In genomic region chr11:120659509-120660300, GRCm38 (mm10) we compare ENCODE assay signal across 7 mouse cellular contexts. TPM values are rescaled to one million over a fixed set of nuclear protein-coding genes. Genes with fewer than 3 reads are reported as not detected.
DNase-seq lines count a peak whose midpoint lies in the region; ATAC-seq and TF ChIP-seq lines count a peak whose summit lies in the region.

No protein-coding gene starts in this region.

- no peak for TF ChIP-seq EP300 in ES-Bruce4 (IDR thresholded peaks at IDR 0.05; ENCODE audit: insufficient read depth, low read depth, low read length)
- no peak for TF ChIP-seq EP300 in liver, embryonic 14.5 days (IDR thresholded peaks at IDR 0.05; ENCODE audit: low read depth)

- no peaks in the 10 kb centered on the region for H3K36me3 ChIP-seq in ES-Bruce4 (ENCODE audit: control insufficient read depth, insufficient read depth, low read length, poor library complexity, severe bottlenecking)
- H3K36me3 ChIP-seq in hindbrain, embryonic 14.5 days (replicated peaks; ENCODE audit: control insufficient read depth, insufficient read depth) = no peaks in the 10 kb centered on the region
- no peaks in the 10 kb centered on the region for H3K36me3 ChIP-seq in liver, embryonic 14.5 days (replicated peaks; ENCODE audit: control insufficient read depth, insufficient read depth, low read depth)
- no peaks in the 10 kb centered on the region for H3K36me3 ChIP-seq in stomach, embryonic 16.5 days (ENCODE audit: control insufficient read depth, insufficient read depth, low read length)

- H3K4me3 ChIP-seq in ES-Bruce4 (ENCODE audit: low read depth, low read length) = peak overlapping the region; percentile 87
- peak overlapping the region; percentile 31 for H3K4me3 ChIP-seq in hindbrain, embryonic 14.5 days (replicated peaks; ENCODE audit: low read length)
- peak overlapping the region in 1 of 2 experiments; percentile 30; a peak in 2 of 4 replicates for H3K4me3 ChIP-seq in liver, embryonic 14.5 days (ENCODE audit: insufficient read depth in 1 of 2, low read depth in 2 of 2, low read length in 2 of 2)
- peak overlapping the region; percentile 50 for H3K4me3 ChIP-seq in stomach, embryonic 16.5 days (replicated peaks; ENCODE audit: low read length)

- 3% methylated on average over 45 of the region's 50 CpGs for WGBS in hindbrain, embryonic 14.5 days
- WGBS in liver, embryonic 14.5 days (ENCODE audit: insufficient replicate concordance) = 5% methylated on average over 50 of the region's 50 CpGs
- 1% methylated on average over 50 of the region's 50 CpGs for WGBS in stomach, embryonic 16.5 days

- no peak overlapping the region for H3K27ac ChIP-seq in ES-Bruce4 (ENCODE audit: insufficient read depth, low read length)
- no peak overlapping the region for H3K27ac ChIP-seq in hindbrain, embryonic 14.5 days
- H3K27ac ChIP-seq in liver, embryonic 14.5 days = no peak overlapping the region
- no peak overlapping the region for H3K27ac ChIP-seq in stomach, embryonic 16.5 days (ENCODE audit: low read length)

- peaks cover 2% of the 10 kb centered on the region for H3K4me1 ChIP-seq in ES-Bruce4 (ENCODE audit: control insufficient read depth, insufficient read depth, low read length)
- H3K4me1 ChIP-seq in hindbrain, embryonic 14.5 days (replicated peaks; ENCODE audit: control insufficient read depth, insufficient read depth, low read length) = peaks cover 17% of the 10 kb centered on the region
- H3K4me1 ChIP-seq in liver, embryonic 14.5 days (replicated peaks; ENCODE audit: control insufficient read depth in 2 of 2, insufficient read depth in 2 of 2, low read length in 1 of 2) = no peaks in the 10 kb centered on the region
- peaks cover 14% of the 10 kb centered on the region for H3K4me1 ChIP-seq in stomach, embryonic 16.5 days (ENCODE audit: control insufficient read depth, insufficient read depth, low read length)

- no peak for TF ChIP-seq CTCF in ES-Bruce4 (IDR thresholded peaks at IDR 0.05; ENCODE audit: low read depth, low read length)
- TF ChIP-seq CTCF in liver, embryonic 14.5 days (IDR thresholded peaks at IDR 0.05; ENCODE audit: low read depth) = no peak

- TF ChIP-seq POLR2A in ES-Bruce4 (IDR thresholded peaks at IDR 0.05; ENCODE audit: insufficient read depth, low read length) = no peak

- peak overlapping the region; percentile 51 for H3K4me2 ChIP-seq in hindbrain, embryonic 14.5 days (replicated peaks)
- H3K4me2 ChIP-seq in liver, embryonic 14.5 days (ENCODE audit: low read depth) = peak overlapping the region; percentile 44
- H3K4me2 ChIP-seq in stomach, embryonic 16.5 days (ENCODE audit: low read depth, low read length) = peak overlapping the region; percentile 79

- ATAC-seq in hindbrain, embryonic 14.5 days (ENCODE audit: low FRiP score) = no peak
- no peak for ATAC-seq in liver, embryonic 14.5 days (ENCODE audit: insufficient read depth)
- no peak for ATAC-seq in stomach, embryonic 16.5 days (ENCODE audit: insufficient read depth, low FRiP score)
- no peak for ATAC-seq in cerebellum, adult (ENCODE audit: insufficient number of reproducible peaks, low FRiP score, low TSS enrichment)

- peaks cover 3% of the 10 kb centered on the region; the same call in 1 of the 2 replicates for H3K27me3 ChIP-seq in ES-Bruce4 (ENCODE audit: control insufficient read depth, insufficient read depth, low read length, poor library complexity, severe bottlenecking)
- peaks cover 72% of the 10 kb centered on the region for H3K27me3 ChIP-seq in hindbrain, embryonic 14.5 days (ENCODE audit: control insufficient read depth, insufficient read depth, low read length)
- peaks cover 63% of the 10 kb centered on the region for H3K27me3 ChIP-seq in liver, embryonic 14.5 days (ENCODE audit: control insufficient read depth, insufficient read depth, low read length)
- peaks cover 59% of the 10 kb centered on the region for H3K27me3 ChIP-seq in stomach, embryonic 16.5 days (ENCODE audit: control insufficient read depth, insufficient read depth, low read length)

- peak; percentile 17 to 32 for DNase-seq in B cell, adult 2 months
- no peak for DNase-seq in hindbrain, embryonic 14.5 days (ENCODE audit: low spot score)
- no peak for DNase-seq in liver, embryonic 14.5 days (ENCODE audit: low read depth in 3 of 3, low spot score in 3 of 3)
- no peak for DNase-seq in gastrocnemius, postnatal 10 days

- H3K9ac ChIP-seq in ES-Bruce4 (ENCODE audit: low read depth, poor library complexity, severe bottlenecking) = peak overlapping the region; percentile 78
- no peak overlapping the region for H3K9ac ChIP-seq in hindbrain, embryonic 14.5 days
- no peak overlapping the region for H3K9ac ChIP-seq in liver, embryonic 14.5 days (replicated peaks)
- H3K9ac ChIP-seq in stomach, embryonic 16.5 days (ENCODE audit: low read length) = peak overlapping the region; percentile 68

- H3K9me3 ChIP-seq in ES-Bruce4 (replicated peaks; ENCODE audit: control insufficient read depth, insufficient read depth, low read length, poor library complexity, severe bottlenecking) = no peaks in the 10 kb centered on the region
- no peaks in the 10 kb centered on the region for H3K9me3 ChIP-seq in hindbrain, embryonic 14.5 days (ENCODE audit: control insufficient read depth, low read length)
- H3K9me3 ChIP-seq in liver, embryonic 14.5 days (ENCODE audit: control insufficient read depth, low read length) = no peaks in the 10 kb centered on the region
- H3K9me3 ChIP-seq in stomach, embryonic 16.5 days (replicated peaks; ENCODE audit: control insufficient read depth, low read length) = no peaks in the 10 kb centered on the region

RNA-seq across cellular contexts. Expression of gene Notum, which starts 1.3 kb away (rescaled TPM):
- 2.3 and 5.1 TPM in 2 replicates for polyA plus RNA-seq in ES-Bruce4 (2011; ENCODE audit: insufficient read depth, insufficient read length, low read depth, missing spikeins)
- 2.2 and 3.5 TPM in 2 replicates for polyA plus RNA-seq in hindbrain, embryonic 14.5 days (2014; fragmentation: Nextera tagmentation; extraction: Ambion mirVana)
- polyA plus RNA-seq in liver, embryonic 14.5 days (2012; rRNA removed) = 0.18 and 0.30 TPM in 2 replicates
- polyA plus RNA-seq in liver, embryonic 14.5 days (2014; fragmentation: Nextera tagmentation; extraction: Ambion mirVana) = 0.18 TPM in 1 of 2 replicates, not detected in the other
- 2.1 and 2.5 TPM in 2 replicates for polyA plus RNA-seq in stomach, embryonic 16.5 days (2015; fragmentation: Nextera tagmentation; extraction: Ambion mirVana)
- total RNA-seq in gastrocnemius, postnatal 10 days (2021) = 1 to 10 TPM in 1 of 2 experiments, not detected in 1; 1.2 TPM

RNA-seq across cellular contexts. Expression of gene Myadml2, which starts 11.7 kb away (rescaled TPM):
- polyA plus RNA-seq in ES-Bruce4 (2011; ENCODE audit: insufficient read depth, insufficient read length, low read depth, missing spikeins) = not detected in 2 replicates
- 1.1 and 1.4 TPM in 2 replicates for polyA plus RNA-seq in hindbrain, embryonic 14.5 days (2014; fragmentation: Nextera tagmentation; extraction: Ambion mirVana)
- 0.07 and 0.13 TPM in 2 replicates for polyA plus RNA-seq in liver, embryonic 14.5 days (2012; rRNA removed)
- 0.67 and 1.0 TPM in 2 replicates for polyA plus RNA-seq in liver, embryonic 14.5 days (2014; fragmentation: Nextera tagmentation; extraction: Ambion mirVana)
- polyA plus RNA-seq in stomach, embryonic 16.5 days (2015; fragmentation: Nextera tagmentation; extraction: Ambion mirVana) = 1.4 TPM in 1 of 2 replicates, not detected in the other
- total RNA-seq in gastrocnemius, postnatal 10 days (2021) = 10 to 100 TPM; 89.2 to 92.0 TPM

RNA-seq across cellular contexts. Expression of gene Aspscr1, which starts 13.1 kb away (rescaled TPM):
- 46.5 and 50.8 TPM in 2 replicates for polyA plus RNA-seq in ES-Bruce4 (2011; ENCODE audit: insufficient read depth, insufficient read length, low read depth, missing spikeins)
- 123 and 136 TPM in 2 replicates for polyA plus RNA-seq in hindbrain, embryonic 14.5 days (2014; fragmentation: Nextera tagmentation; extraction: Ambion mirVana)
- 16.9 and 20.4 TPM in 2 replicates for polyA plus RNA-seq in liver, embryonic 14.5 days (2012; rRNA removed)
- polyA plus RNA-seq in liver, embryonic 14.5 days (2014; fragmentation: Nextera tagmentation; extraction: Ambion mirVana) = 34.6 and 37.5 TPM in 2 replicates
- 102 and 104 TPM in 2 replicates for polyA plus RNA-seq in stomach, embryonic 16.5 days (2015; fragmentation: Nextera tagmentation; extraction: Ambion mirVana)
- total RNA-seq in gastrocnemius, postnatal 10 days (2021) = 10 to 100 TPM; 34.8 to 39.8 TPM

RNA-seq across cellular contexts. Expression of gene Pycr1, which starts 16.1 kb away (rescaled TPM):
- polyA plus RNA-seq in ES-Bruce4 (2011; ENCODE audit: insufficient read depth, insufficient read length, low read depth, missing spikeins) = 41.7 and 55.3 TPM in 2 replicates
- 16.8 and 17.9 TPM in 2 replicates for polyA plus RNA-seq in hindbrain, embryonic 14.5 days (2014; fragmentation: Nextera tagmentation; extraction: Ambion mirVana)
- polyA plus RNA-seq in liver, embryonic 14.5 days (2012; rRNA removed) = 4.0 and 4.3 TPM in 2 replicates
- 4.8 and 5.1 TPM in 2 replicates for polyA plus RNA-seq in liver, embryonic 14.5 days (2014; fragmentation: Nextera tagmentation; extraction: Ambion mirVana)
- polyA plus RNA-seq in stomach, embryonic 16.5 days (2015; fragmentation: Nextera tagmentation; extraction: Ambion mirVana) = 37.8 and 38.0 TPM in 2 replicates
- total RNA-seq in gastrocnemius, postnatal 10 days (2021) = 10 to 100 TPM; 15.1 to 18.1 TPM

RNA-seq across cellular contexts. Expression of gene Mafg, which starts 26.3 kb away (rescaled TPM):
- polyA plus RNA-seq in ES-Bruce4 (2011; ENCODE audit: insufficient read depth, insufficient read length, low read depth, missing spikeins) = 48.0 and 53.0 TPM in 2 replicates
- 35.4 and 37.8 TPM in 2 replicates for polyA plus RNA-seq in hindbrain, embryonic 14.5 days (2014; fragmentation: Nextera tagmentation; extraction: Ambion mirVana)
- 29.5 and 30.9 TPM in 2 replicates for polyA plus RNA-seq in liver, embryonic 14.5 days (2012; rRNA removed)
- polyA plus RNA-seq in liver, embryonic 14.5 days (2014; fragmentation: Nextera tagmentation; extraction: Ambion mirVana) = 20.9 and 25.9 TPM in 2 replicates
- polyA plus RNA-seq in stomach, embryonic 16.5 days (2015; fragmentation: Nextera tagmentation; extraction: Ambion mirVana) = 19.5 and 22.1 TPM in 2 replicates
- total RNA-seq in gastrocnemius, postnatal 10 days (2021) = 10 to 100 TPM; 27.6 to 39.6 TPM

Comparison
In these comparisons a context has a peak if more than half of its experiments do, and no peak if none do; other contexts are left out.
1. DNase-seq: peak in B cell, adult 2 months (2 of 2); none in hindbrain, embryonic 14.5 days (single experiment), liver, embryonic 14.5 days (0 of 3) and gastrocnemius, postnatal 10 days (single experiment).
2. H3K9ac ChIP-seq: peak in ES-Bruce4 (single experiment) and stomach, embryonic 16.5 days (single experiment); none in hindbrain, embryonic 14.5 days (single experiment) and liver, embryonic 14.5 days (single experiment).
3. Peak in every context shown above with its lines, with median percentiles within 50 percentile points of each other: H3K4me2 ChIP-seq.